Mouse (Mus musculus): ENCODE measurements around the gene E130309D02Rik.

- TF ChIP-seq CTCF (IDR thresholded peaks at IDR 0.05; ENCODE audit: low read depth, low read length) (no peak), POLR2A (IDR thresholded peaks at IDR 0.05; ENCODE audit: insufficient read depth, low read length) (no peak)
Observed at GRCm38 (mm10) chr5:143315514-143315888, 341 bp upstream of the E130309D02Rik start.

All from ES-Bruce4 (cell line).